13 mouse cellular contexts compared by ENCODE assay signal in the genomic region with DNA sequence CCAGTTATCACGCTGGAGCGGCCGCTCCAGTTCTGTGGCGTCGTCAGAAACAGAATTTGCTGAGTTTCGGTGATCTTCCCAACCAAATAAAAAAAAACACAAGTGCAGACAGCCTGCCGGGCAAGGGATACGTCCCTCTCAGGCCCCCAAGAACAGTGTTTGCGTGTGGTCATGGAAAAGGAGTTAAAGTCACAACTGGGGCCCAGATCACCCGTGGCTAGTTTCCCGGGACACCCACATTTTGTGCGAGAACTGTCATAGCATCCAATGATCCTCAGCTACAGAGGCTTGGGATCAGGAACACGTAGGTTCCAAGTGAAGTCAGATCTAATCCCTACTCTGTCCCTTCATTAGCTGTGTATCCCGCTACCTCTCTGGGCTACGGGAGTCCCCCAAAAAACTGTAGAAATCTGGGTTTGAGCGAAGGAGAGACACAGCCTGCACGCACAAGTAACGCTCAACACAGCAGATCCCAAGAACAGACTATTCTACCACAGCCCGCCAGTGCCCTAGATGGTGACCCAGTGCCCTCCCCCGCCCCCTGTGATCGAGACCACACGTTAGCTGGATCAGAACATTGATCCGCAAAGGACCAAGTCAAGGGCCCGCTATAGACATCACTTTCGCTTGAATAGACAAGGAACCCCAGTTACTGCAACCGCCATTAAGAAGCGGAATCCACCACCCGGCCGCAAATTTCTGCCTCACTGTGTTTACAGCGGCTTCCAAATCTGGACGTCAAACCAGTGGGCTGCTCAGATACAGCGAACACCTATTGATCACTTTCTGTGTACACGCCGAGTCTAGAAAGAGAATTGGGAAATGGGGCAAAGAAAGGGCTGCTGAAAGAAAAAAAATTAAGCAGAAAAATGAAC. TPM values are rescaled to one million over a fixed set of nuclear protein-coding genes. Genes with fewer than 3 reads are reported as not detected.
DNase-seq lines count a peak whose midpoint lies in the region; ATAC-seq and TF ChIP-seq lines count a peak whose summit lies in the region.
"Had no signal": no experiment of that assay in that cellular context is flagged by ENCODE, and none has a peak within 500 bp of the region (broad histone marks: within the 10 kb centered on the region; RNA-seq: fewer than 3 reads in every experiment).

No protein-coding gene starts in this region.

- no peaks in the 10 kb centered on the region for H3K36me3 ChIP-seq in heart, embryonic 14.5 days (ENCODE audit: control insufficient read depth, insufficient read depth, low read length)
- H3K36me3 ChIP-seq in ES-Bruce4 (ENCODE audit: control insufficient read depth, insufficient read depth, low read length, poor library complexity, severe bottlenecking) = no peaks in the 10 kb centered on the region
- no peaks in the 10 kb centered on the region for H3K36me3 ChIP-seq in hindbrain, embryonic 16.5 days (ENCODE audit: control insufficient read depth, insufficient read depth, low read length)

- H3K4me1 ChIP-seq in heart, embryonic 14.5 days (ENCODE audit: control insufficient read depth in 2 of 2, insufficient read depth in 2 of 2, low read length in 2 of 2) = peaks cover 3 to 15% of the 10 kb centered on the region in 2 experiments; a peak in 2 of 4 replicates
- H3K4me1 ChIP-seq in ES-Bruce4 (ENCODE audit: control insufficient read depth, insufficient read depth, low read length) = no peaks in the 10 kb centered on the region
- peaks cover 3% of the 10 kb centered on the region; the same call in 1 of the 2 replicates for H3K4me1 ChIP-seq in hindbrain, embryonic 16.5 days (ENCODE audit: control insufficient read depth, insufficient read depth, low read depth, low read length)

- TF ChIP-seq CTCF in ES-Bruce4 (IDR thresholded peaks at IDR 0.05; ENCODE audit: low read depth, low read length) = no peak

- H3K9ac ChIP-seq in heart, embryonic 14.5 days (ENCODE audit: low read length) = no peak overlapping the region
- H3K9ac ChIP-seq in ES-Bruce4 (ENCODE audit: low read depth, poor library complexity, severe bottlenecking) = no peak overlapping the region
- H3K9ac ChIP-seq in hindbrain, embryonic 16.5 days (ENCODE audit: low read depth, low read length) = no peak overlapping the region

- TF ChIP-seq EP300 in ES-Bruce4 (IDR thresholded peaks at IDR 0.05; ENCODE audit: insufficient read depth, low read depth, low read length) = no peak

- DNase-seq in heart, adult 8-10 months (ENCODE audit: low spot score) = no peak
- peak; percentile 58 for DNase-seq in embryo, embryonic 9.5 days (ENCODE audit: extremely low spot score)
- no peak for DNase-seq in urinary bladder, postnatal 14 days (ENCODE audit: low spot score)
- DNase-seq in frontal cortex, adult 2 months (ENCODE audit: extremely low spot score in 1 of 2, low spot score in 1 of 2) = no peak
- DNase-seq in testis, postnatal 10 days (ENCODE audit: low spot score) = no peak
- DNase-seq: cerebellum, postnatal 25 days; heart, postnatal 4 days; lung, postnatal 14 days; right cerebral cortex, postnatal 14 days had no signal

- TF ChIP-seq POLR2A in ES-Bruce4 (IDR thresholded peaks at IDR 0.05; ENCODE audit: insufficient read depth, low read length) = no peak

- ATAC-seq in heart, embryonic 14.5 days (ENCODE audit: insufficient number of reproducible peaks, insufficient read depth, low FRiP score, low read depth) = no peak
- ATAC-seq in hindbrain, embryonic 16.5 days = no peak

- H3K27ac ChIP-seq in heart, embryonic 14.5 days (replicated peaks in 1 of 2; ENCODE audit: control insufficient read depth in 1 of 2, insufficient read depth in 1 of 2, low read depth in 2 of 2, low read length in 2 of 2) = no peak overlapping the region
- H3K27ac ChIP-seq in ES-Bruce4 (ENCODE audit: insufficient read depth, low read length) = no peak overlapping the region
- no peak overlapping the region for H3K27ac ChIP-seq in hindbrain, embryonic 16.5 days (ENCODE audit: low read depth, low read length)

- H3K4me2 ChIP-seq in heart, embryonic 14.5 days (ENCODE audit: low read length) = peak overlapping the region; percentile 46
- peak overlapping the region; percentile 10; the same call in 1 of the 2 replicates for H3K4me2 ChIP-seq in hindbrain, embryonic 16.5 days (ENCODE audit: low read length)

- no peaks in the 10 kb centered on the region for H3K9me3 ChIP-seq in heart, embryonic 14.5 days (ENCODE audit: control insufficient read depth, low read length)
- no peaks in the 10 kb centered on the region for H3K9me3 ChIP-seq in ES-Bruce4 (replicated peaks; ENCODE audit: control insufficient read depth, insufficient read depth, low read length, poor library complexity, severe bottlenecking)
- no peaks in the 10 kb centered on the region for H3K9me3 ChIP-seq in hindbrain, embryonic 16.5 days (ENCODE audit: control insufficient read depth, low read length)

- H3K4me3 ChIP-seq in heart, embryonic 14.5 days (ENCODE audit: control insufficient read depth in 1 of 2, insufficient read depth in 1 of 2, low read depth in 1 of 2, low read length in 2 of 2) = peak overlapping the region in 1 of 2 experiments; percentile 23; a peak in 2 of 4 replicates
- peak overlapping the region; percentile 39; the same call in 1 of the 2 replicates for H3K4me3 ChIP-seq in ES-Bruce4 (ENCODE audit: low read depth, low read length)
- H3K4me3 ChIP-seq in hindbrain, embryonic 16.5 days (ENCODE audit: low read length) = no peak overlapping the region

- WGBS in heart, embryonic 14.5 days = 7% methylated on average over 34 of the region's 34 CpGs
- 3% methylated on average over 34 of the region's 34 CpGs for WGBS in hindbrain, embryonic 16.5 days

- H3K27me3 ChIP-seq in heart, embryonic 14.5 days (ENCODE audit: control insufficient read depth, insufficient read depth, low read length) = peaks cover 92% of the 10 kb centered on the region
- peaks cover 36% of the 10 kb centered on the region for H3K27me3 ChIP-seq in ES-Bruce4 (ENCODE audit: control insufficient read depth, insufficient read depth, low read length, poor library complexity, severe bottlenecking)
- H3K27me3 ChIP-seq in hindbrain, embryonic 16.5 days (replicated peaks; ENCODE audit: control insufficient read depth, insufficient read depth, low read length) = peaks cover 55% of the 10 kb centered on the region

RNA-seq across cellular contexts. Expression of gene Msx1, which starts 6.5 kb away (rescaled TPM):
- polyA plus RNA-seq in heart, embryonic 14.5 days (2014; fragmentation: Nextera tagmentation; extraction: Ambion mirVana) = 8.3 and 8.7 TPM in 2 replicates
- total RNA-seq in heart, adult 8-10 months (2022) = 1 to 10 TPM; 3.0 to 3.8 (median 3.3) TPM
- polyA plus RNA-seq in ES-Bruce4 (2011; ENCODE audit: insufficient read depth, insufficient read length, low read depth, missing spikeins) = 0.68 and 0.72 TPM in 2 replicates
- polyA plus RNA-seq in hindbrain, embryonic 16.5 days (2015; fragmentation: Nextera tagmentation; extraction: Ambion mirVana) = 28.9 and 30.5 TPM in 2 replicates
- 2.7 and 3.9 TPM in 2 replicates for polyA plus RNA-seq in frontal cortex, adult 2 months (2012; rRNA removed)
- polyA plus RNA-seq: testis, adult 2 months had no signal
